ENCODE assay signal across 24 mouse cellular contexts in the genomic region with DNA sequence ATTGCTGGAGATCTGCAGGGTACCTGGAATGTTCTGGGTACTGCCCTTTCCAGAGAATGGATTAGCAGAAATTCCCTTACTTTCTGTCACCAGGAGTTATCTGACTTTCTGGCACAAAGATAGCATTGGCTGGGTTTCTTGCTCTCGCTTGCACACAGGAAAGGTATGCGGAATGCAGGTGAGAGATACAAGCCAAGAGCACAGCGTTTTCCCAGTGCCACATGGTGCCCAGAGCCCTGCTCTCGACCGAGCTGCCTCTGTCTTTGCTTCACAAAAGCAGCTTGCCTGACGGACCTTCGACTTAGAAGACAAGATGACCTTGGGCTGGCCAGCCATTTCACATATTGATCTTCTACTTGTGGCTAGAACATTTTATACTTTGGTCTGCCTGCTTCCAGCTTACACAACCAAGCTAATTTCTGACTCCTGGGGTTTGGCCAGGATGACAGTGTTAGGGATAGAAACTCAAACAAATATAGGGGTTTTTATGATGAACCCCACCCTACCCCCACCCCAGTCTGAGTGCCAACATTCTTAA.
DNase-seq lines count a peak whose midpoint lies in the region; ATAC-seq and TF ChIP-seq lines count a peak whose summit lies in the region.
"Had no signal": no experiment of that assay in that cellular context is flagged by ENCODE, and none has a peak within 500 bp of the region (broad histone marks: within the 10 kb centered on the region; RNA-seq: fewer than 3 reads in every experiment).

No protein-coding gene starts in this region.

- WGBS in forebrain, embryonic 11.5 days, result 87% methylated on average over 7 of the region's 7 CpGs
- 88% methylated on average over 7 of the region's 7 CpGs for WGBS in forebrain, embryonic 16.5 days
- WGBS in midbrain, embryonic 13.5 days, result 84% methylated on average over 7 of the region's 7 CpGs

- H3K36me3 ChIP-seq in forebrain, embryonic 11.5 days (ENCODE audit: control insufficient read depth, insufficient read depth, low read length), result no peaks in the 10 kb centered on the region
- H3K36me3 ChIP-seq in forebrain, embryonic 16.5 days (ENCODE audit: control insufficient read depth, insufficient read depth), result no peaks in the 10 kb centered on the region
- H3K36me3 ChIP-seq in midbrain, embryonic 13.5 days, result no peaks in the 10 kb centered on the region
- H3K36me3 ChIP-seq: heart, embryonic 10.5 days; hindbrain, embryonic 15.5 days; intestine, embryonic 15.5 days; neural tube, embryonic 12.5 days had no signal

- no peaks in the 10 kb centered on the region for H3K27me3 ChIP-seq in forebrain, embryonic 11.5 days (ENCODE audit: control insufficient read depth, insufficient read depth, low read length)
- H3K27me3 ChIP-seq in forebrain, embryonic 16.5 days (replicated peaks; ENCODE audit: control insufficient read depth, insufficient read depth, low read length), result no peaks in the 10 kb centered on the region
- no peaks in the 10 kb centered on the region for H3K27me3 ChIP-seq in midbrain, embryonic 13.5 days
- H3K27me3 ChIP-seq: hindbrain, embryonic 15.5 days; intestine, embryonic 15.5 days; neural tube, embryonic 12.5 days; Patski had no signal

- no peak overlapping the region for H3K27ac ChIP-seq in forebrain, embryonic 11.5 days (ENCODE audit: low read depth, low read length)
- H3K27ac ChIP-seq in forebrain, embryonic 16.5 days (ENCODE audit: low read length), result no peak overlapping the region
- peak overlapping the region; percentile 92; the same call in 1 of the 2 replicates for H3K27ac ChIP-seq in layer of hippocampus, adult 2 months
- H3K27ac ChIP-seq in midbrain, embryonic 13.5 days, result no peak overlapping the region
- H3K27ac ChIP-seq: heart, embryonic 10.5 days; hindbrain, embryonic 15.5 days; intestine, embryonic 15.5 days; left cerebral cortex, adult 2 months; neural tube, embryonic 12.5 days had no signal

- H3K4me1 ChIP-seq in forebrain, embryonic 11.5 days (replicated peaks; ENCODE audit: control insufficient read depth, insufficient read depth, low read length), result no peaks in the 10 kb centered on the region
- no peaks in the 10 kb centered on the region for H3K4me1 ChIP-seq in forebrain, embryonic 16.5 days (replicated peaks; ENCODE audit: control insufficient read depth, insufficient read depth, low read length)
- no peaks in the 10 kb centered on the region for H3K4me1 ChIP-seq in midbrain, embryonic 13.5 days (replicated peaks)
- H3K4me1 ChIP-seq: hindbrain, embryonic 15.5 days; intestine, embryonic 15.5 days; neural tube, embryonic 12.5 days had no signal

- H3K4me2 ChIP-seq in forebrain, embryonic 11.5 days (ENCODE audit: low read depth, low read length, severe bottlenecking), result no peak overlapping the region
- H3K4me2 ChIP-seq in forebrain, embryonic 16.5 days (ENCODE audit: low read length), result no peak overlapping the region
- H3K4me2 ChIP-seq in midbrain, embryonic 13.5 days (replicated peaks), result no peak overlapping the region
- H3K4me2 ChIP-seq: hindbrain, embryonic 15.5 days; intestine, embryonic 15.5 days; liver, embryonic 11.5 days; midbrain, embryonic 11.5 days; neural tube, embryonic 12.5 days had no signal

- H3K9ac ChIP-seq in forebrain, embryonic 11.5 days (ENCODE audit: low read length), result no peak overlapping the region
- H3K9ac ChIP-seq in forebrain, embryonic 16.5 days (replicated peaks; ENCODE audit: low read depth, low read length), result no peak overlapping the region
- H3K9ac ChIP-seq in midbrain, embryonic 13.5 days (replicated peaks), result no peak overlapping the region
- H3K9ac ChIP-seq: hindbrain, embryonic 15.5 days; intestine, embryonic 15.5 days; neural tube, embryonic 12.5 days had no signal

- no peaks in the 10 kb centered on the region for H3K9me3 ChIP-seq in forebrain, embryonic 11.5 days (ENCODE audit: control insufficient read depth, low read length)
- no peaks in the 10 kb centered on the region for H3K9me3 ChIP-seq in forebrain, embryonic 16.5 days (ENCODE audit: control insufficient read depth, low read length)
- no peaks in the 10 kb centered on the region for H3K9me3 ChIP-seq in midbrain, embryonic 13.5 days
- H3K9me3 ChIP-seq: heart, embryonic 10.5 days; hindbrain, embryonic 15.5 days; intestine, embryonic 15.5 days; neural tube, embryonic 12.5 days had no signal

- peak; percentile 19 for DNase-seq in forebrain, embryonic 11.5 days (ENCODE audit: low spot score)
- DNase-seq in layer of hippocampus, adult 2 months (ENCODE audit: low spot score in 2 of 2), result no peak
- no peak for DNase-seq in layer of hippocampus, adult 11-12 months (ENCODE audit: low spot score)
- peak; percentile 22 for DNase-seq in urinary bladder, postnatal 25 days (ENCODE audit: low spot score)
- DNase-seq in urinary bladder, postnatal 10 days (ENCODE audit: low spot score), result no peak
- DNase-seq: adrenal gland, adult 8-10 months; cerebellum, adult 9-10 months; gastrocnemius, postnatal 25 days; left cerebral cortex, postnatal 4 days; right cerebral cortex, postnatal 4 days; thymus, postnatal 14 days had no signal

- no peak for TF ChIP-seq CTCF in layer of hippocampus, adult 2 months (conservative IDR thresholded peaks at IDR 0.05)

- no peak overlapping the region for H3K4me3 ChIP-seq in forebrain, embryonic 11.5 days (ENCODE audit: low read depth, low read length)
- no peak overlapping the region for H3K4me3 ChIP-seq in forebrain, embryonic 16.5 days (replicated peaks; ENCODE audit: low read length)
- no peak overlapping the region for H3K4me3 ChIP-seq in layer of hippocampus, adult 2 months
- no peak overlapping the region for H3K4me3 ChIP-seq in midbrain, embryonic 13.5 days (replicated peaks)
- H3K4me3 ChIP-seq: heart, embryonic 10.5 days; hindbrain, embryonic 15.5 days; intestine, embryonic 15.5 days; left cerebral cortex, adult 2 months; neural tube, embryonic 12.5 days had no signal

- no peak for ATAC-seq in forebrain, embryonic 11.5 days (replicated peaks; ENCODE audit: low FRiP score)
- no peak for ATAC-seq in forebrain, embryonic 16.5 days
- no peak for ATAC-seq in midbrain, embryonic 13.5 days
- no peak for ATAC-seq in granulocyte monocyte progenitor cell, adult 5-6 weeks (replicated peaks; ENCODE audit: poor library complexity, severe bottlenecking)
- ATAC-seq: CD4-positive, CD25-positive, alpha-beta regulatory T cell, adult 4 months; forebrain, embryonic 14.5 days; intestine, embryonic 15.5 days; Patski had no signal

Comparison
In these comparisons a context has a peak if more than half of its experiments do, and no peak if none do; other contexts are left out.
1. DNase-seq: peak in forebrain, embryonic 11.5 days (single experiment) and urinary bladder, postnatal 25 days (single experiment); none in layer of hippocampus, adult 2 months (0 of 2), layer of hippocampus, adult 11-12 months (single experiment) and urinary bladder, postnatal 10 days (single experiment).